Mouse (Mus musculus) midbrain, embryonic 10.5 days (tissue): ENCODE measurements around the gene Myh9. TPM values are rescaled to one million over a fixed set of nuclear protein-coding genes. Genes with fewer than 3 reads are reported as not detected.

Experiments
- DNase-seq: peaks from one replicate; pipeline ENCODE4 v3.0.0-alpha.2; 2017; ENCODE audit warnings: low spot score
- H3K27ac ChIP-seq: fragments of 300-500 bp; sonication (generic); replicated peaks from 2 replicates; pipeline ENCODE4 v1.5.1; 2016; ENCODE audit warnings: mild to moderate bottlenecking
- H3K27me3 ChIP-seq: fragments of 300-500 bp; sonication (generic); 2 replicates; pipeline ENCODE4 v1.6.1; 2016; ENCODE audit warnings: low read depth, mild to moderate bottlenecking; ENCODE audit not compliant: poor library complexity, severe bottlenecking
- H3K36me3 ChIP-seq: fragments of 300-500 bp; sonication (generic); 2 replicates; pipeline ENCODE4 v1.6.1; 2016; ENCODE audit warnings: mild to moderate bottlenecking, moderate library complexity
- H3K4me1 ChIP-seq: fragments of 300-500 bp; sonication (generic); 2 replicates; pipeline ENCODE4 v1.6.1; 2016
- H3K4me3 ChIP-seq: fragments of 300-500 bp; sonication (generic); 2 replicates; pipeline ENCODE4 v1.5.1; 2016; ENCODE audit warnings: mild to moderate bottlenecking, moderate library complexity
- H3K9me3 ChIP-seq: fragments of 300-500 bp; sonication (generic); replicated peaks from 2 replicates; pipeline ENCODE4 v1.6.1; 2016; ENCODE audit warnings: mild to moderate bottlenecking
- WGBS: fragments of 180-500 bp; shearing (Covaris S2); methylation state at CpG from one replicate; pipeline ENCODE4 v1.1.7; 2016; 5-methylcytosine and 5-hydroxymethylcytosine counted together
- polyA plus RNA-seq: library from polyadenylated mRNA; unstranded; fragments of >200 nt; fragmentation: Nextera tagmentation; extraction: Ambion mirVana; gene quantifications from 2 replicates; pipeline ENCODE4 v1.2.1, GENCODE M21; 2016

The Myh9 gene
- polyA plus RNA-seq, 1 experiment from 2014 or later, result 29.0 TPM

DNA sequence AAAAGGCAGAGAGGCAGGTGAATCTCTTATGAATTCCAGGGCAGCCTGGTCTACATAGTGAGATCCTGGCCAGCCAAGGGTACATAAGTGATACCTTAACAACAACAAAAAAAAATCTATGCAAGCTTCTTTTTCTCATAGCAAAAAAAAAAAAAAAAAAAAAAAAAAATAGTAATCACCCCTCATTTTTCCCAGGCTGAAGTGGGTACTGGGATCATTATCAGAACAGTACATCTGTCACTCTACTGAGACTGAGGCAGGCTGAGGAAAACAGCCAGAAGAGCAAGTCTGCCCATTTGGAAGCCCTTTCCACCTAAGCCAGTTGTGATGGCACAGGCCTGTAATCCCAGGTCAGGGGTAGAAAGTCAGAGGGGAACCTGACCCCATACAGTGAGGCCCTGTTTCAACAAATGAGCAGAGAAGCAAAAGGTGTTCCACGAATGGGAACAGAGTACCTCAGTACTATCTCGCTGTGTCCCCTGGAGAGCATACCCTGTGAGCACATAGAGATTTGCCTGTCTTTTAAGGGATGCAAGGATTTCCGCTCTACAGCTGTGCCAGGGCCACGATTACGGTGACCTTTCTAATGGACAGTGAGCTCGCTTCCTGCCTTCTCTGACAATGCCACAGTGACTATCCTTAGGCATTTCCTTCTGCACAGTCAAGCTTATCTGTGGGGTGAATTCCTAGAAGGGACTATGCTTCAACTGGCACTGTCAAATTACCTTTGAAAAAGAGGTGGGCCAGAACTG lies 5.1 kb downstream of the Myh9 start:
- H3K27ac ChIP-seq, result no peak overlapping the region
- H3K4me1 ChIP-seq, result peaks cover 58% of the 10 kb centered on the region
- no peaks in the 10 kb centered on the region; the same call in 1 of the 2 replicates for H3K36me3 ChIP-seq
- DNase-seq, result no peak
- no peaks in the 10 kb centered on the region for H3K9me3 ChIP-seq
- H3K4me3 ChIP-seq, result no peak overlapping the region
- peaks cover 34% of the 10 kb centered on the region for H3K27me3 ChIP-seq
- 54% methylated on average over 6 of the region's 6 CpGs for WGBS

- H3K27me3 ChIP-seq, result peaks cover 34% of the 10 kb centered on the region
Observed at GRCm38 (mm10) chr15:77835930-77836653, 5.9 kb downstream of the Myh9 start.

GRCm38 (mm10) chr15:77834336-77835268 lies 7.4 kb downstream of the Myh9 start:
- Histone ChIP-seq H3K36me3 (peaks cover 7% of the 10 kb centered on the region; the same call in 1 of the 2 replicates), H3K27me3 (peaks cover 21% of the 10 kb centered on the region; the same call in 1 of the 2 replicates), H3K27ac (no peak overlapping the region), H3K9me3 (no peaks in the 10 kb centered on the region), H3K4me3 (no peak overlapping the region), H3K4me1 (peaks cover 41% of the 10 kb centered on the region)
- WGBS, result 80% methylated on average over 15 of the region's 15 CpGs
- DNase-seq, result no peak

More at GRCm38 (mm10) chr15:77835930-77836653, 5.9 kb downstream of the Myh9 start:
- Histone ChIP-seq H3K9me3 (no peaks in the 10 kb centered on the region), H3K4me3 (no peak overlapping the region), H3K36me3 (peaks cover 3% of the 10 kb centered on the region; the same call in 1 of the 2 replicates), H3K4me1 (peaks cover 54% of the 10 kb centered on the region), H3K27ac (0 out of 2 replicates have a peak overlapping the region, but pooled peaks have one; percentile 14)
- WGBS, result 68% methylated on average over 9 of the region's 9 CpGs
- no peak for DNase-seq

DNA sequence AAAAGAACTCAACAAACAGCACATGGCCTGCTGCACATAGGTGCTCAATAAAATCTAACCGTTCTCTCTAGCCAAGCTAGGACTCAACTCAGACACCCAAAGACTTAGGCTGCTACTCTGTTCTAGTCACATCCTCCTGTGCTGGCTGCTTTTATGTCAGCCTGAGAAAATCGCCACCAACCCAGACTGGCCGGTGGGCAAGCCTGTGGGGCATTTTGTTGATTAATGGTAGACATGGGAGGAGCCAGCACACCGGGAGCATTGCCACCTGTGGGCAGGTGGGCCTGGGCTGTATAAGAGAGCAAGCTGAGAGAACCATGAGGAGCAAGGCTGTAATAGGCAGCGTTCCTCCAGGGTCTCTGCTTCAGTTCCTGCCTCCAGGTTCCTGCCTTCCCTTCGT lies 8.2 kb downstream of the Myh9 start:
- peaks cover 7% of the 10 kb centered on the region; the same call in 1 of the 2 replicates for H3K36me3 ChIP-seq
- no peak for DNase-seq
- 86% methylated on average over 6 of the region's 6 CpGs for WGBS
- H3K4me1 ChIP-seq, result peaks cover 35% of the 10 kb centered on the region
- H3K27ac ChIP-seq, result no peak overlapping the region
- H3K27me3 ChIP-seq, result peaks cover 18% of the 10 kb centered on the region; the same call in 1 of the 2 replicates
- H3K9me3 ChIP-seq, result no peaks in the 10 kb centered on the region
- H3K4me3 ChIP-seq, result no peak overlapping the region

GRCm38 (mm10) chr15:77833083-77833482 lies 8.9 kb downstream of the Myh9 start:
- H3K36me3 ChIP-seq, result peaks cover 7% of the 10 kb centered on the region; the same call in 1 of the 2 replicates
- H3K4me1 ChIP-seq, result peaks cover 33% of the 10 kb centered on the region
- no peak for DNase-seq
- no peak overlapping the region for H3K27ac ChIP-seq
- H3K9me3 ChIP-seq, result no peaks in the 10 kb centered on the region
- peaks cover 18% of the 10 kb centered on the region; the same call in 1 of the 2 replicates for H3K27me3 ChIP-seq
- no peak overlapping the region for H3K4me3 ChIP-seq

DNA sequence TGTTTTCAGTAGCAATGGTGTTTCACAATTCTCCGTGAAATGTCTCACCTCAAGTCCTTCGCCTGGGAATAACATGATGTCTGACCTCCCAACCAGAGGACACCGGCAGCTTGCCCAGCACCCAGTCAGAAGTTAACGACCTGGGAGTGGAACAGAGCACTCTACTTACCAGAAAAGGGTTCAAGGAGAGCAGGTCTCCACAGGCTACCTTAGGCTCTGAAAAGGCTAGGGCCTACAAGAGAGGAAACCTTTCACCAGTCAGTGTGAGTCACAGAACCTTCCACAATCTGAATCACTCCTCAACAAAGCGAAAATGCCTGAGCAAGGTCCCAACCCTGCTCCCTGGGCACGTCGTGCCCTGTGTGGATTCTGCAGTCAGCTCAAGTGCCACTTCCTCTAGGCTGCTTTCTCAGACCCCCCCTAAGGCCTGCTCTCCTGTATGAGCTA lies 9.5 kb downstream of the Myh9 start:
- Histone ChIP-seq H3K27me3 (peaks cover 12% of the 10 kb centered on the region; the same call in 1 of the 2 replicates), H3K4me1 (peaks cover 33% of the 10 kb centered on the region), H3K4me3 (no peak overlapping the region), H3K36me3 (peaks cover 7% of the 10 kb centered on the region; the same call in 1 of the 2 replicates), H3K27ac (no peak overlapping the region), H3K9me3 (no peaks in the 10 kb centered on the region)
- no peak for DNase-seq
- 91% methylated on average over 7 of the region's 7 CpGs for WGBS

GRCm38 (mm10) chr15:77831754-77832457 lies 10.1 kb downstream of the Myh9 start:
- no peak for DNase-seq
- no peak overlapping the region for H3K27ac ChIP-seq
- no peak overlapping the region for H3K4me3 ChIP-seq
- H3K4me1 ChIP-seq, result peaks cover 33% of the 10 kb centered on the region
- H3K9me3 ChIP-seq, result no peaks in the 10 kb centered on the region
- H3K36me3 ChIP-seq, result peaks cover 7% of the 10 kb centered on the region; the same call in 1 of the 2 replicates
- peaks cover 6% of the 10 kb centered on the region; the same call in 1 of the 2 replicates for H3K27me3 ChIP-seq
- WGBS, result 89% methylated on average over 8 of the region's 8 CpGs

DNA sequence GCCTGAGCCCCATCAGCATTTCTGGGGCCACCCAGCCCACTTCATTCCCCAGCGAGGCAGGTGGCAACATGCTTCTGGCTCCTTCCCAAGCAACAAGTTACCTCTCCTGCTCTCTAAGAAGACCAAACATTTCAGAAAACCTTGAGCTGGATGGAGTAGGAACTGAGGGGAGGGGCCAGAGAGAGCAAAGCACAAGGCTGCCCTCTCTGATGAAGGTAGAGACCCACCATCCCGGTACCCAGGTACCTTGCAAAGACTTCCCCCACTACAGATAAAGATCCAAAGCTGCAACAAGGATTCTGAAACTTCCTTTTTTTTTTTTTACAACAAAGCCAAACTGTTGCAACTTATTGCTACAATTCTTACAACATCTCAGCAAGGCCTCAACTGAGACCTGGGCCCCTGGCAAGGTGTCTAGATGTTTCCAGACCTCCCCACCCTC lies 10.8 kb downstream of the Myh9 start:
- H3K9me3 ChIP-seq, result no peaks in the 10 kb centered on the region

GRCm38 (mm10) chr15:77830481-77831137 lies 11.4 kb downstream of the Myh9 start:
- WGBS, result 90% methylated on average over 5 of the region's 5 CpGs
- peaks cover 23% of the 10 kb centered on the region for H3K4me1 ChIP-seq

More for the DNA sequence above, 10.8 kb downstream of the Myh9 start:
- no peak for DNase-seq
- peaks cover 29% of the 10 kb centered on the region for H3K4me1 ChIP-seq
- H3K27me3 ChIP-seq, result 0 out of 2 replicates have a peak, but pooled peaks cover 4% of the 10 kb centered on the region
- no peak overlapping the region for H3K27ac ChIP-seq
- H3K36me3 ChIP-seq, result peaks cover 7% of the 10 kb centered on the region; the same call in 1 of the 2 replicates
- WGBS, result 91% methylated on average over 2 of the region's 2 CpGs
- H3K4me3 ChIP-seq, result no peak overlapping the region

GRCm38 (mm10) chr15:77829542-77829941 lies 12.4 kb downstream of the Myh9 start:
- peaks cover 7% of the 10 kb centered on the region; the same call in 1 of the 2 replicates for H3K36me3 ChIP-seq
- WGBS, result 83% methylated on average over 2 of the region's 2 CpGs
- peaks cover 22% of the 10 kb centered on the region for H3K4me1 ChIP-seq
- DNase-seq, result no peak
- H3K4me3 ChIP-seq, result no peak overlapping the region
- no peaks in the 10 kb centered on the region for H3K27me3 ChIP-seq
- no peaks in the 10 kb centered on the region for H3K9me3 ChIP-seq
- no peak overlapping the region for H3K27ac ChIP-seq

More at GRCm38 (mm10) chr15:77830481-77831137, 11.4 kb downstream of the Myh9 start:
- H3K9me3 ChIP-seq, result no peaks in the 10 kb centered on the region
- peaks cover 7% of the 10 kb centered on the region; the same call in 1 of the 2 replicates for H3K36me3 ChIP-seq
- no peaks in the 10 kb centered on the region for H3K27me3 ChIP-seq
- no peak overlapping the region for H3K27ac ChIP-seq
- DNase-seq, result no peak
- no peak overlapping the region for H3K4me3 ChIP-seq

GRCm38 (mm10) chr15:77828910-77829309 lies 13.1 kb downstream of the Myh9 start:
- peaks cover 7% of the 10 kb centered on the region; the same call in 1 of the 2 replicates for H3K36me3 ChIP-seq
- H3K4me1 ChIP-seq, result peaks cover 29% of the 10 kb centered on the region
- H3K4me3 ChIP-seq, result no peak overlapping the region
- no peak for DNase-seq
- 95% methylated on average over 6 of the region's 6 CpGs for WGBS
- H3K27me3 ChIP-seq, result no peaks in the 10 kb centered on the region
- H3K9me3 ChIP-seq, result no peaks in the 10 kb centered on the region
- H3K27ac ChIP-seq, result no peak overlapping the region
